27 mouse cellular contexts compared by ENCODE assay signal in genomic region chr10:105222904-105223303, GRCm38 (mm10).
DNase-seq lines count a peak whose midpoint lies in the region; ATAC-seq and TF ChIP-seq lines count a peak whose summit lies in the region.
"Had no signal": no experiment of that assay in that cellular context is flagged by ENCODE, and none has a peak within 500 bp of the region (broad histone marks: within the 10 kb centered on the region; RNA-seq: fewer than 3 reads in every experiment).

No protein-coding gene starts in this region.

- no peak for DNase-seq in liver
- peak; percentile 1 for DNase-seq in c-Kit-positive CD71-positive TER-119-negative erythroid progenitor cells, embryonic 14.5 days (ENCODE audit: low read depth)
- DNase-seq in liver, embryonic 14.5 days (ENCODE audit: low read depth in 3 of 3, low spot score in 3 of 3), result peak in 2 of 3 experiments; percentile 1 to 6
- no peak for DNase-seq in layer of hippocampus, adult 18-20 months (ENCODE audit: low spot score in 2 of 2)
- DNase-seq in lung, postnatal 14 days, result no peak
- no peak for DNase-seq in urinary bladder, adult 18-20 months (ENCODE audit: low spot score in 2 of 2)
- DNase-seq: adrenal gland, adult 8-10 months; adrenal gland, postnatal 14 days; adrenal gland, postnatal 36 days; cerebellum, adult 11 months; cerebellum, adult 18-20 months; cerebellum, adult 8-10 months; cerebellum, adult 9-11 months; cerebellum, postnatal 14 days; cerebellum, postnatal 36 days; embryo, embryonic 11 days had no signal

- TF ChIP-seq EP300 in liver, embryonic 14.5 days (IDR thresholded peaks at IDR 0.05; ENCODE audit: low read depth), result peak; percentile 47

- no peak overlapping the region for H3K9ac ChIP-seq in liver, embryonic 12.5 days
- no peak overlapping the region for H3K9ac ChIP-seq in liver, embryonic 14.5 days (replicated peaks)
- no peak overlapping the region for H3K9ac ChIP-seq in liver, embryonic 16.5 days (ENCODE audit: low read depth, low read length)
- H3K9ac ChIP-seq: embryonic facial prominence, embryonic 13.5 days; embryonic facial prominence, embryonic 15.5 days; forebrain, embryonic 12.5 days had no signal

- TF ChIP-seq CTCF in liver, embryonic 14.5 days (IDR thresholded peaks at IDR 0.05; ENCODE audit: low read depth), result no peak

- no peaks in the 10 kb centered on the region for H3K9me3 ChIP-seq in liver, embryonic 12.5 days (replicated peaks)
- H3K9me3 ChIP-seq in liver, embryonic 14.5 days (ENCODE audit: control insufficient read depth, low read length), result no peaks in the 10 kb centered on the region
- no peaks in the 10 kb centered on the region for H3K9me3 ChIP-seq in liver, embryonic 16.5 days (replicated peaks; ENCODE audit: control insufficient read depth, low read length)
- H3K9me3 ChIP-seq: embryonic facial prominence, embryonic 13.5 days; embryonic facial prominence, embryonic 15.5 days; forebrain, embryonic 10.5 days; forebrain, embryonic 12.5 days had no signal

- H3K27me3 ChIP-seq in liver, embryonic 12.5 days (replicated peaks), result no peaks in the 10 kb centered on the region
- H3K27me3 ChIP-seq in liver, embryonic 14.5 days (ENCODE audit: control insufficient read depth, insufficient read depth, low read length), result no peaks in the 10 kb centered on the region
- H3K27me3 ChIP-seq in liver, embryonic 16.5 days (ENCODE audit: control insufficient read depth, insufficient read depth, low read depth, low read length), result no peaks in the 10 kb centered on the region
- H3K27me3 ChIP-seq: embryonic facial prominence, embryonic 13.5 days; embryonic facial prominence, embryonic 15.5 days; forebrain, embryonic 12.5 days; Patski had no signal

- H3K27ac ChIP-seq in liver, embryonic 12.5 days, result no peak overlapping the region
- H3K27ac ChIP-seq in liver, embryonic 14.5 days, result no peak overlapping the region
- H3K27ac ChIP-seq in liver, embryonic 16.5 days (ENCODE audit: low read length), result no peak overlapping the region
- H3K27ac ChIP-seq: embryonic facial prominence, embryonic 13.5 days; embryonic facial prominence, embryonic 15.5 days; forebrain, embryonic 10.5 days; forebrain, embryonic 12.5 days had no signal

- 29% methylated on average over 5 of the region's 5 CpGs for WGBS in liver, embryonic 12.5 days (ENCODE audit: insufficient replicate concordance)
- 25% methylated on average over 5 of the region's 5 CpGs for whole genome bisulfite sequencing in liver, embryonic 14.5 days (ENCODE audit: insufficient replicate concordance)
- WGBS in liver, embryonic 16.5 days (ENCODE audit: insufficient replicate concordance), result 30% methylated on average over 5 of the region's 5 CpGs

- H3K36me3 ChIP-seq in liver, embryonic 12.5 days, result no peaks in the 10 kb centered on the region
- no peaks in the 10 kb centered on the region for H3K36me3 ChIP-seq in liver, embryonic 14.5 days (replicated peaks; ENCODE audit: control insufficient read depth, insufficient read depth, low read depth)
- H3K36me3 ChIP-seq in liver, embryonic 16.5 days (ENCODE audit: control insufficient read depth, insufficient read depth), result no peaks in the 10 kb centered on the region
- H3K36me3 ChIP-seq: embryonic facial prominence, embryonic 13.5 days; embryonic facial prominence, embryonic 15.5 days; forebrain, embryonic 10.5 days; forebrain, embryonic 12.5 days had no signal

- no peak overlapping the region for H3K4me2 ChIP-seq in liver, embryonic 12.5 days
- H3K4me2 ChIP-seq in liver, embryonic 14.5 days (ENCODE audit: low read depth), result no peak overlapping the region
- H3K4me2 ChIP-seq in liver, embryonic 16.5 days (ENCODE audit: low read depth, low read length), result no peak overlapping the region
- H3K4me2 ChIP-seq: embryonic facial prominence, embryonic 13.5 days; embryonic facial prominence, embryonic 15.5 days; forebrain, embryonic 12.5 days had no signal

- no peak overlapping the region for H3K4me3 ChIP-seq in liver, embryonic 12.5 days
- H3K4me3 ChIP-seq in liver, embryonic 14.5 days (ENCODE audit: insufficient read depth in 1 of 2, low read depth in 2 of 2, low read length in 2 of 2), result no peak overlapping the region
- no peak overlapping the region for H3K4me3 ChIP-seq in liver, embryonic 16.5 days (ENCODE audit: low read depth, low read length)
- H3K4me3 ChIP-seq: embryonic facial prominence, embryonic 13.5 days; embryonic facial prominence, embryonic 15.5 days; erythroblast, embryonic 14.5 days; forebrain, embryonic 10.5 days; forebrain, embryonic 12.5 days had no signal

- H3K4me1 ChIP-seq in liver, embryonic 12.5 days, result 0 out of 2 replicates have a peak, but pooled peaks cover 3% of the 10 kb centered on the region
- H3K4me1 ChIP-seq in liver, embryonic 14.5 days (replicated peaks; ENCODE audit: control insufficient read depth in 2 of 2, insufficient read depth in 2 of 2, low read length in 1 of 2), result peaks cover 0 to 3% of the 10 kb centered on the region in 2 experiments; a peak in 2 of 4 replicates
- H3K4me1 ChIP-seq in liver, embryonic 16.5 days (ENCODE audit: control insufficient read depth, low read depth, low read length), result no peaks in the 10 kb centered on the region
- H3K4me1 ChIP-seq: forebrain, embryonic 10.5 days; forebrain, embryonic 12.5 days had no signal

- peak; percentile 91 for ATAC-seq in liver, embryonic 12.5 days
- peak; percentile 79 for ATAC-seq in liver, embryonic 14.5 days (ENCODE audit: insufficient read depth)
- ATAC-seq in liver, embryonic 16.5 days (ENCODE audit: low read depth), result peak; percentile 70
- ATAC-seq: activated CD4-positive, CD25-positive, alpha-beta regulatory T cell, adult 4 months; forebrain, embryonic 14.5 days; forebrain, embryonic 16.5 days; Patski had no signal

Comparison
In these comparisons a context has a peak if more than half of its experiments do, and no peak if none do; other contexts are left out.
1. DNase-seq: peak in c-Kit-positive CD71-positive TER-119-negative erythroid progenitor cells, embryonic 14.5 days (single experiment) and liver, embryonic 14.5 days (2 of 3); none in liver (single experiment), layer of hippocampus, adult 18-20 months (0 of 2), lung, postnatal 14 days (single experiment) and urinary bladder, adult 18-20 months (0 of 2).
2. Peak in every context shown above with its lines, with median percentiles within 50 percentile points of each other: ATAC-seq.